Mouse (Mus musculus) forebrain, embryonic 12.5 days (tissue): ENCODE results near the gene Clrn1. TPM values are rescaled to one million over a fixed set of nuclear protein-coding genes. Genes with fewer than 3 reads are reported as not detected.

Source experiments
- ATAC-seq: fragments of 200-750 bp; cut with Nextera tagmentation; 2 replicates; pipeline ENCODE4 v1.8.0; 2017; ENCODE audit warnings: moderate TSS enrichment; ENCODE audit not compliant: low FRiP score
- H3K27ac ChIP-seq: fragments of 300-500 bp; sonication (generic); 2 replicates; pipeline ENCODE4 v1.5.1; 2016; ENCODE audit warnings: mild to moderate bottlenecking
- H3K27me3 ChIP-seq: fragments of 300-500 bp; sonication (generic); 2 replicates; pipeline ENCODE4 v1.6.1; 2016; ENCODE audit warnings: mild to moderate bottlenecking
- H3K36me3 ChIP-seq: fragments of 300-500 bp; sonication (generic); replicated peaks from 2 replicates; pipeline ENCODE4 v1.6.1; 2016; ENCODE audit warnings: mild to moderate bottlenecking
- H3K4me1 ChIP-seq: fragments of 300-500 bp; sonication (generic); 2 replicates; pipeline ENCODE4 v1.6.1; 2016
- H3K4me2 ChIP-seq: fragments of 300-500 bp; sonication (generic); 2 replicates; pipeline ENCODE4 v1.6.1; 2016; ENCODE audit warnings: mild to moderate bottlenecking, moderate library complexity
- H3K4me3 ChIP-seq: fragments of 300-500 bp; sonication (generic); replicated peaks from 2 replicates; pipeline ENCODE4 v1.5.1; 2016; ENCODE audit warnings: mild to moderate bottlenecking
- H3K9ac ChIP-seq: fragments of 300-500 bp; sonication (generic); 2 replicates; pipeline ENCODE4 v1.6.1; 2016; ENCODE audit warnings: mild to moderate bottlenecking
- H3K9me3 ChIP-seq: fragments of 300-500 bp; sonication (generic); 2 replicates; pipeline ENCODE4 v1.6.1; 2016
- WGBS: fragments of 180-500 bp; shearing (Covaris S2); methylation state at CpG from one replicate; pipeline ENCODE4 v1.1.7; 2016; 5-methylcytosine and 5-hydroxymethylcytosine counted together
- polyA plus RNA-seq: library from polyadenylated mRNA; unstranded; fragments of >200 nt; fragmentation: Nextera tagmentation; extraction: Ambion mirVana; gene quantifications from 2 replicates; pipeline ENCODE4 v1.2.1, GENCODE M21; 2016

Gene Clrn1
- polyA plus RNA-seq, 1 experiment from 2014 or later = 0.22 TPM

- Histone ChIP-seq H3K9ac (no peak overlapping the region), H3K27me3 (peaks cover 5% of the 10 kb centered on the region; the same call in 1 of the 2 replicates), H3K36me3 (no peaks in the 10 kb centered on the region), H3K4me3 (no peak overlapping the region), H3K9me3 (no peaks in the 10 kb centered on the region), H3K27ac (no peak overlapping the region), H3K4me2 (no peak overlapping the region), H3K4me1 (peaks cover 6% of the 10 kb centered on the region; the same call in 1 of the 2 replicates)
- no peak for ATAC-seq
- 88% methylated on average over 14 of the region's 14 CpGs for WGBS
Measured at GRCm38 (mm10) chr3:58828366-58829153, 56.6 kb downstream of the Clrn1 start.

GRCm38 (mm10) chr3:58826266-58826665 is 58.9 kb downstream of the Clrn1 start:
- no peak overlapping the region for H3K27ac ChIP-seq
- no peak overlapping the region for H3K4me3 ChIP-seq
- H3K9ac ChIP-seq = no peak overlapping the region
- H3K36me3 ChIP-seq = no peaks in the 10 kb centered on the region
- H3K9me3 ChIP-seq = no peaks in the 10 kb centered on the region
- H3K4me2 ChIP-seq = no peak overlapping the region
- H3K4me1 ChIP-seq = peaks cover 6% of the 10 kb centered on the region; the same call in 1 of the 2 replicates
- H3K27me3 ChIP-seq = peaks cover 5% of the 10 kb centered on the region; the same call in 1 of the 2 replicates
- WGBS = 5% methylated on average over 4 of the region's 4 CpGs
- no peak for ATAC-seq

- H3K4me1 ChIP-seq = peaks cover 6% of the 10 kb centered on the region; the same call in 1 of the 2 replicates
- no peaks in the 10 kb centered on the region for H3K9me3 ChIP-seq
- no peak within 1 kb of the TSS for H3K4me3 ChIP-seq
- no peak for ATAC-seq
- H3K27me3 ChIP-seq = no peaks in the 10 kb centered on the region; the same call in 1 of the 2 replicates
- H3K36me3 ChIP-seq = no peaks in the 10 kb centered on the region
- WGBS = 65% methylated on average over 4 of the region's 4 CpGs
- no peak within 1 kb of the TSS for H3K4me2 ChIP-seq
- no peak within 1 kb of the TSS for H3K9ac ChIP-seq
- no peak within 1 kb of the TSS for H3K27ac ChIP-seq
Measured at GRCm38 (mm10) chr3:58822211-58822610, 62.9 kb downstream of the Clrn1 start, which contains the start of gene Mindy4b-ps. Gene Mindy4b-ps, minus strand, starts transcription at chr3:58822311.

GRCm38 (mm10) chr3:58817337-58817736 is 67.8 kb downstream of the Clrn1 start:
- ATAC-seq = no peak
- no peak overlapping the region for H3K4me3 ChIP-seq
- no peak overlapping the region for H3K27ac ChIP-seq
- no peaks in the 10 kb centered on the region for H3K9me3 ChIP-seq
- H3K36me3 ChIP-seq = no peaks in the 10 kb centered on the region
- H3K9ac ChIP-seq = no peak overlapping the region
- no peak overlapping the region for H3K4me2 ChIP-seq
- H3K27me3 ChIP-seq = no peaks in the 10 kb centered on the region
- no peaks in the 10 kb centered on the region for H3K4me1 ChIP-seq
- WGBS = 27% methylated on average over 6 of the region's 6 CpGs

- Histone ChIP-seq H3K9me3 (no peaks in the 10 kb centered on the region), H3K27ac (no peak overlapping the region), H3K36me3 (no peaks in the 10 kb centered on the region), H3K27me3 (no peaks in the 10 kb centered on the region), H3K4me1 (peaks cover 5% of the 10 kb centered on the region; the same call in 1 of the 2 replicates), H3K9ac (no peak overlapping the region), H3K4me2 (no peak overlapping the region), H3K4me3 (no peak overlapping the region)
- no peak for ATAC-seq
- WGBS = 94% methylated on average over 3 of the region's 3 CpGs
Measured at GRCm38 (mm10) chr3:58814191-58814590, 70.9 kb downstream of the Clrn1 start.

GRCm38 (mm10) chr3:58810353-58810752 is 74.8 kb downstream of the Clrn1 start:
- WGBS = 73% methylated on average over 11 of the region's 11 CpGs
- no peak overlapping the region for H3K4me3 ChIP-seq
- peaks cover 7% of the 10 kb centered on the region; the same call in 1 of the 2 replicates for H3K4me1 ChIP-seq
- H3K27me3 ChIP-seq = no peaks in the 10 kb centered on the region
- H3K9me3 ChIP-seq = no peaks in the 10 kb centered on the region
- ATAC-seq = no peak
- no peaks in the 10 kb centered on the region for H3K36me3 ChIP-seq
- no peak overlapping the region for H3K4me2 ChIP-seq
- H3K27ac ChIP-seq = no peak overlapping the region
- no peak overlapping the region for H3K9ac ChIP-seq

GRCm38 (mm10) chr3:58809111-58809915 is 75.8 kb downstream of the Clrn1 start:
- no peaks in the 10 kb centered on the region for H3K27me3 ChIP-seq

GRCm38 (mm10) chr3:58808636-58809035 is 76.5 kb downstream of the Clrn1 start:
- Histone ChIP-seq H3K4me3 (no peak overlapping the region), H3K9me3 (no peaks in the 10 kb centered on the region)
- no peak for ATAC-seq

More at GRCm38 (mm10) chr3:58809111-58809915, 75.8 kb downstream of the Clrn1 start:
- no peak overlapping the region for H3K4me3 ChIP-seq
- peaks cover 7% of the 10 kb centered on the region; the same call in 1 of the 2 replicates for H3K4me1 ChIP-seq
- no peak overlapping the region for H3K9ac ChIP-seq
- no peaks in the 10 kb centered on the region for H3K36me3 ChIP-seq
- no peak for ATAC-seq
- no peak overlapping the region for H3K27ac ChIP-seq
- H3K9me3 ChIP-seq = no peaks in the 10 kb centered on the region
- WGBS = 34% methylated on average over 12 of the region's 12 CpGs
- no peak overlapping the region for H3K4me2 ChIP-seq

GRCm38 (mm10) chr3:58804745-58805144 is 80.4 kb downstream of the Clrn1 start:
- no peaks in the 10 kb centered on the region for H3K9me3 ChIP-seq
- H3K4me3 ChIP-seq = no peak overlapping the region
- H3K4me2 ChIP-seq = no peak overlapping the region
- no peaks in the 10 kb centered on the region for H3K36me3 ChIP-seq
- no peaks in the 10 kb centered on the region for H3K27me3 ChIP-seq
- no peak overlapping the region for H3K9ac ChIP-seq
- WGBS = 88% methylated on average over 6 of the region's 6 CpGs
- H3K4me1 ChIP-seq = peaks cover 7% of the 10 kb centered on the region; the same call in 1 of the 2 replicates
- ATAC-seq = no peak
- no peak overlapping the region for H3K27ac ChIP-seq

More at GRCm38 (mm10) chr3:58808636-58809035, 76.5 kb downstream of the Clrn1 start:
- WGBS = 95% methylated on average over 5 of the region's 5 CpGs
- Histone ChIP-seq H3K4me2 (no peak overlapping the region), H3K36me3 (no peaks in the 10 kb centered on the region), H3K27me3 (no peaks in the 10 kb centered on the region), H3K27ac (no peak overlapping the region), H3K4me1 (peaks cover 7% of the 10 kb centered on the region; the same call in 1 of the 2 replicates), H3K9ac (no peak overlapping the region)

- H3K9me3 ChIP-seq = no peaks in the 10 kb centered on the region
- no peaks in the 10 kb centered on the region for H3K27me3 ChIP-seq
- 73% methylated on average over 4 of the region's 4 CpGs for WGBS
- no peak overlapping the region for H3K9ac ChIP-seq
- no peak for ATAC-seq
- no peaks in the 10 kb centered on the region for H3K36me3 ChIP-seq
- no peak overlapping the region for H3K4me2 ChIP-seq
- no peaks in the 10 kb centered on the region for H3K4me1 ChIP-seq
- H3K27ac ChIP-seq = no peak overlapping the region
- no peak overlapping the region for H3K4me3 ChIP-seq
Measured at GRCm38 (mm10) chr3:58798676-58799075, 86.5 kb downstream of the Clrn1 start.

GRCm38 (mm10) chr3:58798245-58798644 is 86.9 kb downstream of the Clrn1 start:
- Histone ChIP-seq H3K4me1 (no peaks in the 10 kb centered on the region), H3K4me3 (no peak overlapping the region), H3K27me3 (no peaks in the 10 kb centered on the region), H3K27ac (no peak overlapping the region), H3K9me3 (no peaks in the 10 kb centered on the region), H3K36me3 (no peaks in the 10 kb centered on the region), H3K4me2 (no peak overlapping the region), H3K9ac (no peak overlapping the region)
- 89% methylated on average over 8 of the region's 8 CpGs for WGBS
- ATAC-seq = no peak
